Mouse (Mus musculus) thymus, adult 2 months (tissue): ENCODE data around the gene Gm3727. TPM values are rescaled to one million over a fixed set of nuclear protein-coding genes. Genes with fewer than 3 reads are reported as not detected.
"Not testable (repeated sequence)": the region's sequence is repeated elsewhere in the genome, so short reads cannot be mapped to it uniquely, and the experiment has no call there.

Source experiments
- DNase-seq: peaks from one replicate; pipeline ENCODE4 v3.0.0; 2021
- H3K27ac ChIP-seq: fragments of 200-500 bp; 2 replicates; pipeline ENCODE4 v1.5.1; 2012; ENCODE audit warnings: low read length, control low read depth; ENCODE audit not compliant: control insufficient read depth, insufficient read depth
- H3K27me3 ChIP-seq: fragments of 200-500 bp; 2 replicates; pipeline ENCODE4 v1.6.1; 2012; ENCODE audit warnings: mild to moderate bottlenecking, low read length, moderate library complexity, mixed read lengths; ENCODE audit not compliant: control insufficient read depth, insufficient read depth
- H3K36me3 ChIP-seq: fragments of 200-500 bp; 2 replicates; pipeline ENCODE4 v1.6.1; 2012; ENCODE audit warnings: mild to moderate bottlenecking, low read length, moderate library complexity; ENCODE audit not compliant: control insufficient read depth, insufficient read depth
- H3K4me1 ChIP-seq: fragments of 200-500 bp; replicated peaks from 2 replicates; pipeline ENCODE4 v1.6.1; 2012; ENCODE audit warnings: low read length; ENCODE audit not compliant: control insufficient read depth, insufficient read depth
- H3K4me3 ChIP-seq: fragments of 200-500 bp; 2 replicates; pipeline ENCODE4 v1.5.1; 2012; ENCODE audit warnings: mild to moderate bottlenecking, low read length, control low read depth, moderate library complexity; ENCODE audit not compliant: control insufficient read depth, insufficient read depth
- WGBS: fragments of 180-500 bp; shearing (Covaris S2); methylation state at CpG from one replicate; pipeline ENCODE4 v1.1.7; 2018; 5-methylcytosine and 5-hydroxymethylcytosine counted together
- polyA plus RNA-seq: library from polyadenylated mRNA; depleted of rRNA; stranded (reverse); fragments of >200 nt; gene quantifications from 2 replicates; pipeline ENCODE4 v1.2.3, GENCODE M21; 2012; rRNA removed

Gm3727 gene
- polyA plus RNA-seq: not detected in 2 replicates

DNA sequence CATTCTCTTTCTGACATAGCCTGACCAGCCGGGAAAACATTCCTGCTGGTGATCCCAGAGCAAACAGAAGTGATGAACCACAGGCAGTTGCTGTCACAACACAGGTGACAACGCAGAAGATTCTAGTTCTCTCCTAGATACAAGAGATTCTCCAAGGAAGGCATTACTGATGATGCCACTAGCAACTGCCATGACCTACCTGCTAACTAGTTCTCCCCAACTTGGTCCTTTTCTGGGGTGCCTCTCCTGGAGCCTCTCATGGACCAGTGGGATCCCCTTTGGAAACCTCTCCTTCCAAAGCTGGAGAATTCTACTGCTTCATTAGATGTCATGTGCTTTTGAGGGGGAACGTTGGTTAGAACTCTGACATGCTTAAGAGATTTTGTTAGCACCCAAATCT lies at the start of gene Gm3727:
Gene Gm3727 (minus strand): TSS at position 101 of the 400 bp plus-strand sequence.
- not testable (repeated sequence) for H3K27me3 ChIP-seq, H3K27ac ChIP-seq, DNase-seq, H3K4me3 ChIP-seq, H3K4me1 ChIP-seq, H3K36me3 ChIP-seq
- 87% methylated on average over 3 of the region's 3 CpGs for WGBS

- DNase-seq, H3K4me1 ChIP-seq, H3K4me3 ChIP-seq, H3K36me3 ChIP-seq, H3K27ac ChIP-seq, H3K27me3 ChIP-seq: not testable (repeated sequence)
- 6% methylated on average over 8 of the region's 10 CpGs for WGBS
Observed at GRCm38 (mm10) chr14:7243498-7243897, 21.0 kb downstream of the Gm3727 start.

Other genes starting within 250 kb of the Gm3727 start
- 0.30 TPM in 1 of 2 replicates, not detected in the other for gene Gm10406, start 237.3 kb downstream of the Gm3727 start, polyA plus RNA-seq
- gene Gm3685, start 219.7 kb downstream of the Gm3727 start, polyA plus RNA-seq: not detected in 2 replicates
- 0.11 and 0.42 TPM in 2 replicates for gene Gm3696, start 164.1 kb downstream of the Gm3727 start, polyA plus RNA-seq
- gene Gm6676, start 139.3 kb downstream of the Gm3727 start, polyA plus RNA-seq: not detected in 2 replicates
- gene Gm3512, start 90.2 kb downstream of the Gm3727 start, polyA plus RNA-seq: 0.18 and 0.44 TPM in 2 replicates
- gene Gm16434, start 70.2 kb downstream of the Gm3727 start, polyA plus RNA-seq: not detected in 2 replicates
- 0.24 and 0.57 TPM in 2 replicates for gene Gm3739, start 50.3 kb upstream of the Gm3727 start, polyA plus RNA-seq
- gene Gm5797, start 67.7 kb upstream of the Gm3727 start, polyA plus RNA-seq: not detected in 2 replicates
- not detected in 2 replicates for gene Gm8374, start 100.4 kb upstream of the Gm3727 start, polyA plus RNA-seq
- gene Gm3755, start 186.2 kb upstream of the Gm3727 start, polyA plus RNA-seq: not detected in 2 replicates
- not detected in 2 replicates for gene Gm3752, start 219.0 kb upstream of the Gm3727 start, polyA plus RNA-seq